Mouse (Mus musculus): ENCODE results near the gene Cpa4.

The Cpa4 gene

DNA sequence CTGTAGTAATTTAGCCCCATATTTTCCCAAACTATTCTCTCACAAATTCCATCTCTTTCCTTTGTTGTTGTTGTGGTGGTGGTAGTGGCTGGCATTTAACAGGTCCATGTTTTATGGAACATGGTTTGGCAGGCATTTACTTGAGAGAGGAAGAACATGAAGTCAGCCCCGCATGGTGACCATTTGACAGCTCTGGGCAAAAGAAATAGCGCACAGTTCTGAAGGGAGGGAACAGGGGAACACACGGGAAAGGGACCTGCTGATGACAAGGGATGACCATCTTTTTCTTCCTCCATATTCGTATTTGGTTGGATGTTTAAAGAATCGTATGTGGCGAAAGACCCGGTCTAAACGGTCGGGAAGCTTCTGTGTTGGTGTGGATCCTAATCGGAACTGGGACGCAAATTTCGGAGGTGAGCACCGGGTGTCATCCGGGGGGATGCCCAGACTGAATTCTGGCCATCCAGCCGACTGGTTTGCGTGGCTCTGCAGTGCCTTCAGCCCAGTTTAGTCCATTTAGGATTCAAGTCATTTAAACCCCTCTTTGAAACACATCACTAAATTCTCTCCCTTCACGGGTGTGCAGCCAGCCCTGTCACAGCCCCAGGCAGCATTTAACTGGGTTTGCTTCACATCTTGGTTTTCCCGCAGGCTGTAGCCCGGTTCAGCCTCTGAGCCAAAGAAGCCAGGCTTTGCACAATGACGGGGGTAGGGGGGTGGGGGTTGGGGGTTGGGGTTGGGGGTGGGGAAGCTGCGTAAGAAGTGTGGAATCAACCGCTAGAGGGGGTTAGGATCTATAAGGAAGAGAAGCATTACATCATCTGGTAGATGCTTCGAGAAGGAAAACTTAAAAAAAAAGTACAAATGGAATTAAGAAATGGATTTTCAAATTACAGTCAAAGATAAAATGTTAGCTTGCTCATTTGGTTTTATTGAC lies 16.3 kb upstream of the Cpa4 start:
- DNase-seq (ENCODE audit: low spot score): no peak

- no peak for DNase-seq (ENCODE audit: low spot score)
Observed at GRCm38 (mm10) chr6:30552628-30553027, 15.5 kb upstream of the Cpa4 start.

DNA sequence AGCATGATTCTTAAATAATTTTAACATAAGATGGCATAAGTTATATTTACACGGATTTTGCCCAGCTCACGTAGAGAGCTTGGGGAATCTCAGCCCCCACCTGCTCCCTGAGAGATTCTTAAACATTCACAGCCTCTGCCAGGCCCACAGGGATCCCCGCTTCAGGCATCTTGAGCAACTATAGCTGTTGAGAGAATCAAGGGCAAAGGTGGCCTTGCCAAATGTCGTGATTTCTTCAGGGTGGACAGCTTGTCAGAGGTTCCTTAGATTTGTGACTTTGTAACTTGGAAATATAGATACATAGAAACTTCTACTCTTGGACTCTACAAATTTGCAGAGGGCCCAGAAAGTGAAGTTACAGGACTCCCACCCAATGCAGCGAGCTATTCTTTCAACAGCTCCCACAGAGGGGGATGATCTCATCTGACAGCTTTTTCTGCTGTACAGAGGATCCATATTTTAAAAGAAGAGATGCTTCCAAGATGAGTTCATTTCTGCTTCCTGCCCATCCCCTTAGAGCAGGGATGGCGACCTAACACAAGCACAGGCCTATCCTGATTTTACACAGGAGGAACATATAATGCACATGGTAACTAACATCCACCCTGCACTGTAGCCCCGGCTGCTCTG lies 14.7 kb upstream of the Cpa4 start:
- no peak for DNase-seq (ENCODE audit: low spot score)

- no peak for DNase-seq (ENCODE audit: low spot score)
Observed at GRCm38 (mm10) chr6:30554092-30554491, 14.1 kb upstream of the Cpa4 start.

- no peak for DNase-seq (ENCODE audit: low spot score)
Observed at GRCm38 (mm10) chr6:30554621-30555170, 13.5 kb upstream of the Cpa4 start.

DNA sequence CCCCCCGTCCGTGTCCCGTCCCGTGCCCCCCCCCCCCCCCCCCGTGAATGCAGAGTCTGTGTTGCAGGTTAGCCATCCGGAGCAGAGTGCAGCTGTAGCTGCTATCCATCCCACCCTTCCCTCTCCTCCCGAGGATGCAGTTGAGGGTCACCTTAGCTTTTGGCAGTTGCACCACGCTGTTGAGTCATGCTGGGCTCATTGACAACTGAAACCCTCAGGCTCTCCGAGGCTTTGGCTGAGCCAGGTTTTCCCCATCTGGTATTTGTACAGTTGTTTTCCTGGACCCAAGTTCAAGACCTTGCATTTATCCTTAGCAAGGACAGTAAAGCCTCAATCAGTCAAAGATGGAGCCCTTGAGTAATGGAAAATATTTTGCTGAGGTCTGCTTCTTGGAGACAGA lies 12.1 kb upstream of the Cpa4 start:
- DNase-seq (ENCODE audit: low spot score): no peak

GRCm38 (mm10) chr6:30559726-30560125 lies 8.4 kb upstream of the Cpa4 start:
- DNase-seq (ENCODE audit: low spot score): no peak

GRCm38 (mm10) chr6:30562132-30562531 lies 6.0 kb upstream of the Cpa4 start:
- DNase-seq (ENCODE audit: low spot score): no peak

DNA sequence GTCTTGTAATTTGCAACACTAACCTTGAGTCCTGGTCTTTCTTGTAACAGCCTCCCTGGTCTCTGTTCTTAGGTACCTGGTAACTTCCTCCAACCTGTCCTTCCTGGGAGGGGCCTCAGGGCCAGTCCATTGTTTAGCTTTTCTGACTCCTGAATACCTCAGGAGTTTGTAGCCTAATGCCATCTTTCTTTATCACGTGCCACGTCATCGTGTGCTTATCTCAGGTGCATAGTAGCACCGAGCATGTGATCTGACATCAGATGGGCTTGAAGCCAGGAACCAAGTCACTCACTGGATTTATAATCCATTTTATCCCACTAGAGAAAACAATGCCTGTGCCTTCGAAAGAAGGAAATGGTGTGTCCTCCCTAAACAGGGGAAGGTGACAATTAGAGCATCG lies 4.6 kb upstream of the Cpa4 start:
- no peak for DNase-seq (ENCODE audit: low spot score)

GRCm38 (mm10) chr6:30564051-30564450 lies 4.1 kb upstream of the Cpa4 start:
- DNase-seq (ENCODE audit: low spot score): no peak

GRCm38 (mm10) chr6:30569331-30569730 lies 1.2 kb downstream of the Cpa4 start:
- no peak for DNase-seq (ENCODE audit: low spot score)

GRCm38 (mm10) chr6:30570012-30570411 lies 1.8 kb downstream of the Cpa4 start:
- DNase-seq (ENCODE audit: low spot score): no peak

DNA sequence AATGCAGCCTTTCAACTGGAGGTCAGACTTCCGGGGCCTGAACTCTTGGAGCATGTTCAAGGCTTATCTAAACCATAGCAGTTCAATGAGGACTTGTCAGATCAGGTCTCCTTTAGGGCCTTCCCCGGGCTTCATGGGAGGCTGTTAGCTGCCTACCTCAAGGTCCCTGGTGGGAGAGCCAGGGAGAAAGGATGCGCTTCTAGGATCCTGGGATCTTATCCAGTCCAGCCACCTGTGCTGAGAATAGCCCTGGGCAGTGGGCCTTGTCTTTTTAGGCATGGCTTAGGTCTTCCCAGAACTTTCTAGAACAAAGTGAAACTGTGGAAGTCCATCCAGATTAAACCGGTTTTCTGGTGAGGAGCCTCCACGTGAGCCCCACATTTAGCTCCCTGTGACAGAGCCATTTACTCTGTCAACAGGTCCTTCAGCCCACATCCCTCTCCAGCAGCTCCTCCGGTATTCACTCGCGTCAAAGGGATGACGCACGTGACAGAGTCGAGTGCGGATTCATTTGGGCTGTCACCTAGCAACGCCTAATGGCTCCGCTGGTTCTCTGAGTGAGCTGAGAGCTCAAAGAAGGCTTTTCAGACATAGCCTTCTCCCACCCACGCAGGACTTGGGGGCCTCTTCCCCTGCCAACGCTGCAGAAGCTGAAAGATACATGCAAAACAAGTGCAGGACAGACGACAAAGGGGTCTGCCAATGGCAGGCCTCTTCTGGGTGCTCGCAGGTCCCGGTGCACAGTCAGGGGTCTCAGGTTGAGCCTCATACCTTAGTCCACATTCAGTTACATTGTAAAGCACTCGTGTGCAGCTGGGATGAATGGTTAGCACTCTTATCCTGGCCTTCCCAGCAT lies 4.5 kb downstream of the Cpa4 start:
- no peak for DNase-seq (ENCODE audit: low spot score)

- DNase-seq (ENCODE audit: low spot score): no peak
Observed at GRCm38 (mm10) chr6:30573380-30573779, 5.2 kb downstream of the Cpa4 start.

DNA sequence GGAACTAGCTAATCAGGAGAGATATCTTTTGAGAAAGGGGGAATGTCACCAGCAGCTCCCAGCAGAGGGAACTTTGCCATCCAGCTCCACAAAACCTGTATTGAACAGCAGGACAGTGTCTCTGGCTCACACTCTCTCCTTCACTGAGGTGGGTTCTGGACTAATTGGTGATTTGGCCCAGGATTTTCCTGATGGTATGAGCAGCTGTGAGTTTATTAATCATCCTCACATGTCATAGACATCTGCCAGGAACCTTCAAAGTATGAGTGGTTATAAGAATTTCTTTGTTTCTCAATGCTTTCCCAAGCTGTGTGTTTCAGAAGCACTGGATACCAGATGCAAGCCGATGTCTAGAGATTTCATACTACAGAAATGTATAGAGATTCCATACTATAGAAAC lies 6.8 kb downstream of the Cpa4 start:
- no peak for DNase-seq (ENCODE audit: low spot score)

- no peak for DNase-seq (ENCODE audit: low spot score)
Observed at GRCm38 (mm10) chr6:30576477-30577203, 8.5 kb downstream of the Cpa4 start.

- no peak for DNase-seq (ENCODE audit: low spot score)
Observed at GRCm38 (mm10) chr6:30579961-30580840, 12.0 kb downstream of the Cpa4 start.

GRCm38 (mm10) chr6:30580841-30581176 lies 12.6 kb downstream of the Cpa4 start:
- no peak for DNase-seq (ENCODE audit: low spot score)

DNA sequence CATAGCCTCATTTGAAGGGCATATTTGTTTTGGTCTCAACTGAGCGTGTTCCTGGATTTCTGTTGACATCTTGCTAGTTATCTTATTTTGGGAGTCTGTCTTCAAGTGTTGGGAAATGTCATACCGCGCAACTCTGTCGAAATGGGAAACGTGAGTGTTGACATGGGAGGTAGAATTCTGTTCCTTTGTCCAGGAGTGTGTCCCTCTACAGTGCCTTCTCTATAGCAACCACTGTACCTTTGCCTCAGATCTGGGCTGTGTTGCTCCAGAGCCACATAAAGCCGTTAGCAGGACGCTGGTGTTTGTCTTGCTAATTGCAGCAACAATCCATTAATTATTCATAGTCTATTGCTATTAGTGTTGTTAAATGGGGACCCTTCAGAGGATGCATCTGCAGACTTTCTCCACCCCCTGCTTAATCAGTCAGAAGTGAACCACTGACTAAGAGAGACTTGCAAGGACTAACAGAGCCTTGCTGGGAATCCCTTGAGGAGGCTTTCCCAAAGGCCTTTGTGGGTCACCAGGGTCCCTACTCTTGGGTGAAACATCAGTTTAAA lies 18.8 kb downstream of the Cpa4 start:
- no peak for DNase-seq (ENCODE audit: low spot score)

DNA sequence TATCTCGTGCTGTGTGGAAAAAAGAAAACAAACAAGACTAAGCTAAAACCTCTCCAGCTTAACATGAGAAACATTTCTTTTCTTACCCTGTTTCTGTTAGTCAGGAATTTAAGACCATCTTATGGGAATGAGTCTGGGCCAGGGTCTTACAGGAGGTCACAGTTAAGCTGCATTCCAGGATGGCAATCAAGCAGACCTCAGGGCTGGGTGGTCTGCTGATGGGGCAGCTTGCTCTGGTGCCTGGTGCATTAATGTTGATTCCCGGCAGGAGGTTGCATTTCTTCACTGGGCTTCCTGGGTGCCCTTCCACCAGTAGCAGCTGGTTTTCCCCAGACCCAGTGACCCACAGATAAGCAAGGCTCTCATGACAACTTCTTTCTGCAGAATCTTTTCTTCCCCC lies 21.6 kb downstream of the Cpa4 start:
- no peak for DNase-seq (ENCODE audit: low spot score)

Measured in ovary, postnatal 10 days (tissue).